Mouse (Mus musculus): Measurements from ENCODE around the gene Helz. TPM values are rescaled to one million over a fixed set of nuclear protein-coding genes. Genes with fewer than 3 reads are reported as not detected.

Gene Helz
- polyA plus RNA-seq, 1 experiment, result 16.6 TPM

DNA sequence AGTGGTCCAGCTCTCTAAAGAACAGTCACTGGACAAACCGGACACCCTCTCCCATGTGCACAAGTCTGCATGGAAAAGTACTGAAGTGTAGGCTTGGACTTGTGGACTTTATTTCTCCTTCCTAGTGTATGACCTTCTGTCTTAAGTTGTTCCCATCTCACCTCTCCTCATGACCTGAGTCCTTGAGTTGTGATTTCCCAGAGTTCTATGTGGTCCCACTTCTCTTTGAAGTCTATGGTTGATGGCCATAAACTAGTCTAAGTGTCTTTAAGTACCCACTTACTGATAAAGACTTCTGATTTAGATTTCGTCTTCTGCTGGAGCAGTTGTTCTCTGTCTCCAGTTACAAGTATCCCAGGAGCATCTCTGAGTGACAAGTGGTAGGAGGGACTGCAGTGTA lies 119.8 kb downstream of the Helz start:
- no peak for DNase-seq (ENCODE audit: extremely low spot score in 1 of 2, low spot score in 1 of 2)

DNA sequence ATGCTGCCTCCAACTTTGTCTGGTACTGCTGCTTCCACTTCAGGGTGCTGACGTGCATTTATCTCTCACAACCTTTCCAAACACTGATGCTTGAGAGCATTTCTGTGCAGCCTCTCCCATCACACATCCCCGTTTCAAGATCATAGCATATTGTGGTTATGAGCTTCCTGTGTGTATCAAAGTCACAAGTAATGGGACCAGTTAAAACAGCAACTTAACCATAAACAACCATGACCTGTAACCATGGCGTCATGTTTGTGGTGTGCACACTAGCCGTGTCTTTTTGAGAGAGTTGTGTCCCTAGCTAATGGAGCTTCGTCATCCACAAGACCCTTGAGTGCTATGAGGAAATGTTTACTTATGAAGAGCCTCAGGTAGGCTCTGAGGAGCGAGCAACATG lies 120.5 kb downstream of the Helz start:
- no peak for DNase-seq (ENCODE audit: extremely low spot score in 1 of 2, low spot score in 1 of 2)

- DNase-seq (ENCODE audit: extremely low spot score in 1 of 2, low spot score in 1 of 2), result no peak
These were observed 121.2 kb downstream of the Helz start for GRCm38 (mm10) chr11:107668977-107669376.

DNA sequence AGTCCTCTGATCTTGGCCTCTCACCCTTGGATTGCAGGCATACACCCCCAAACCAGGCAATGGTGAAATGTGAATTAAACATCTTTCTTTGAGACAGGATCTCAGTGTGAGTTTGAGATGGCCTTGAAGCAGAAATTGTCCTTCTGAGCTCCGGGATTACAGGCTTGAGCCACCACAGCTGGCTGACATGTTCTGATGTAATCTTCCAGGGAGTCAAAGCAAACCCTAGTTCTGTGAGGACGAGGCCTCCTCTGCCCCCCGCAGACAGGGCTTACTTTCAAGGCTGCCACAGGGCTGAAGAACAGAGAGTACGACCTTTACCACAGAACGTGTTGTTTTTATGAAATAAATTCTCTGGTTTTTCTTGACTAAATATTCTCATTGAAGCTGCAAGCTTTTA lies 126.3 kb downstream of the Helz start:
- DNase-seq (ENCODE audit: extremely low spot score in 1 of 2, low spot score in 1 of 2), result no peak

GRCm38 (mm10) chr11:107674601-107675000 lies 126.9 kb downstream of the Helz start:
- no peak for DNase-seq (ENCODE audit: extremely low spot score in 1 of 2, low spot score in 1 of 2)

GRCm38 (mm10) chr11:107675246-107675645 lies 127.5 kb downstream of the Helz start:
- no peak for DNase-seq (ENCODE audit: extremely low spot score in 1 of 2, low spot score in 1 of 2)

DNA sequence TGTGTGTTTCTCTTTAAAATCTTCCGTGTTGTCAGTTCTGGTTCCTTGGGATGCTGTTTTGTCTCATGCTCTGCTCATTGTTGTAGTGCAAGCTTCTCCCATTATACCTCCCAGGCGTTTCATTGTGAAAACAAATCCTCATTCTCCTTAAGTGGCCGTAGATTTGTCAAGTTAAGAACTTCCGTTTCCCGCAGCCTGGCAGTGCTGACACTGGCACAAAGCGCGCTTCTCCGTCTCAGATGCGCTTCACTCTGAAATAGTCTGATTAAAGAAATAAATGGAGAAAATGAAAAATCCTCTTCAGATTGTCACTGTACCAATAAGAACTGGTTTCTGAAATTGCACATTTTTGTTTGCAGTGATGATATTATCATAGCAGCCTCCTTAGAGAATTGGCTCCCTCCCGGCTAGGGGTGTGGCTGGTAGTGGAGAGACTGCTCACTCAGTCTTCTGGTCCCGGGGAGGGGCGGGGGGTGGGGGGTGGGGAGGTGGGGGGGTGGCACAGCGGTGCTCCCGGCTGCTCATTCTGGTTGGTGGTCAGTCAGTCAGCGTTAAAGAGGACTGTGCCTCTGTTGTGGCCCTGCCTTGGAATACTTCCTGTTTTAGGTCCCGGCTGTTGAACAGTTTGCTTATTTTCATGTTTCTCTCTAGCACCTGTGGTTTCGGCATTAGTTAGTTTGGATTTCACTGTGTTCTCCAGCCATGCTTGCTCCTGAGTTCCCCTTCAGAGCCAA lies 128.6 kb downstream of the Helz start:
- DNase-seq (ENCODE audit: extremely low spot score in 1 of 2, low spot score in 1 of 2), result no peak

DNA sequence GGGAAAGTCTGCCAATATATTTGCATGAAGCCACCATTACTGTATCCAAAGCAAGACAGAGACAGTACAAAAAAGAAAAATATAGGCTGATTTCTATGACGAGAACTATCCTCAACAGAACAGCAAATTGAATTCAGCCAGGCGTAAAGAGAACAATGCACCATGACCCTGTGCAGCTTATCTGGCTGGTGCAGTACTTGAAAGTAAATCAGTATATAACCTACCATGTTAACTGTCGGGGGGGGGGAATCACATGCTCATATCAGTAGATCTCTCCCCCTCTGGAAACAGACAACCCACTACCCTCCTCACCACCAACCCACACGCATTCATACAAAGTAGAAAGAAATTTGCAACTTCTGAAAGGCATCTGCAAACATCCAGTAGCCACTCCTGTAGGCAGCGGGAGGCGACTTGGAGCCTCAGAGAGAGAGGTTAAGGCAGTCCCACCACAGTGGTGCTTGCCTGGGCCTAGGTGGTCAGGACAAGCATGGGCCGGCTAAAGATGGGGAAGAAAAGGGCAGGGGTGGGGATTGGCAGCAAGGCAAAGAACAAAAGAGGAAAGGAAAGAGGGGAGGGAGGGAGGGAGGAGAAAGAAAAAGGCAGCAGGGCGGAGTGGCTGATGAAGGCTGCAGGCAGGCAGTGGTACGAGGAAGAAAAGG lies 135.1 kb downstream of the Helz start:
- no peak for DNase-seq (ENCODE audit: extremely low spot score in 1 of 2, low spot score in 1 of 2)

DNA sequence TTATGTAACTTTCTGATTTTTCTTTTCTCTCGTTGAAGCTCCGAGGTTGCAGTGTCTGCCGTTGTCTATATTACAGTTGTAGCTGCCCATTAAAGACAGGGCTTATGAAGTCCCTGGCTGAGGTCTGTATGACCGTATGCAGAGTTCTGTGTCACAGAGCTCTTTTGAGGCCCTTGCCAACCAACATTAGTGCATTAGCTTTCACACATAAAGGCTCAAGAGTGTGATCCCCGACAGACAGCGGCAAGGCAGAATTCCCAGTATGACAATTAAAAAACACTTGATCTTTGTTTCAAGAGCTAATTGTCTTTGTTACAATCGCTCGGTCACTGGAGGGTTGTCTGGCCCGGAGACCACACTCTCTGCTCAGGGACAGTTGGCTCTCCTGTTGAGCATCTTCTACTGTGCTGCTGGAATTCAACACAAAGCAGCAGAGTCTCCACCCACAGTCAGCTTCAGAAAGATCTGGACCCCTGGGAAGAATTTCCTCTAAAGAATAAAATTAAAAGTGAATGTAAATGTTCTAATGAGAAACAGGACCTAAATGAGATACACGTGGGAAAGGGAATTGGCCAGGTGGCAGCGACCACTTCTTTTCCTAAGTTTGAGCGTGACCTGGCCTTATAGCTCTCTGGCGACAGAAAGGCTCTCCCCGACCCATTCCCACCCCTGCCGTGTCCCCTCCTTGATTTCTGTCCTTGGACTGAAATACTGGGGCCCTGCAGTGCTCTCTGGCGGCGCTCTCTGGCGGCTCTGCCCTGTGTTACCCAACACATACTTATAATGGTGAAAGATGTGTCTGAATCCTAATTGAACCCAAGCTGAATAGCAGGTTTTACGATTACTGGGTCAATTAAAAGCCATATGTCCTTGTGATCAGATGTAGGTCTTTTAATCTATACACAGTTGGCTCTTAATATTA lies 136.1 kb downstream of the Helz start:
- no peak for DNase-seq (ENCODE audit: extremely low spot score in 1 of 2, low spot score in 1 of 2)

- DNase-seq (ENCODE audit: extremely low spot score in 1 of 2, low spot score in 1 of 2), result no peak
These were observed 138.6 kb downstream of the Helz start for GRCm38 (mm10) chr11:107686290-107686689.

GRCm38 (mm10) chr11:107688480-107688879 lies 140.8 kb downstream of the Helz start:
- no peak for DNase-seq (ENCODE audit: extremely low spot score in 1 of 2, low spot score in 1 of 2)

- DNase-seq (ENCODE audit: extremely low spot score in 1 of 2, low spot score in 1 of 2), result no peak
These were observed 143.8 kb downstream of the Helz start for GRCm38 (mm10) chr11:107691569-107691968.

GRCm38 (mm10) chr11:107693338-107693737 lies 145.6 kb downstream of the Helz start:
- no peak for DNase-seq (ENCODE audit: extremely low spot score in 1 of 2, low spot score in 1 of 2)

DNA sequence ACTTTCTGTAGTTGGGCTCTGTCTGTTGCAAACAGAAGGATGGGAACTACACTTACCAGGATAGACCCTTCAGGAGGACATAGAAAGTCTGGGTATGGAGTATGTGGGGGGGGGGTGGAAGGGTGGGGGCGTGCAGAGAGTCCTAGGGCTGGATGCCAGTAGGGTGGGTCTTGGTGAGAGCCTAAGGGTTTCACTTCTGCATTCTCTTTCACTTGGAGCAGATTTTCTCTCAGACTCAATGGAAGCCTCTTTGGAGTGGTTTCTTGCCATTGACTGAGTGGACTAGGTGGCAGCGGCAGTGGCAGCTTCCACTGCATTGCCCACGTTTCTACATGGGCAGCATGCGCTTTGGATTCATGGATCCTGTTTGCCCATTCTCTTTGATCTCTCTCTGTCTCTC lies 152.2 kb downstream of the Helz start:
- DNase-seq (ENCODE audit: extremely low spot score in 1 of 2, low spot score in 1 of 2), result no peak

- DNase-seq (ENCODE audit: extremely low spot score in 1 of 2, low spot score in 1 of 2), result no peak
These were observed 155.8 kb downstream of the Helz start for GRCm38 (mm10) chr11:107703272-107704134.

GRCm38 (mm10) chr11:107705060-107705459 lies 157.3 kb downstream of the Helz start:
- DNase-seq (ENCODE audit: extremely low spot score in 1 of 2, low spot score in 1 of 2), result no peak

GRCm38 (mm10) chr11:107705476-107706074 lies 157.8 kb downstream of the Helz start:
- no peak for DNase-seq (ENCODE audit: extremely low spot score in 1 of 2, low spot score in 1 of 2)

DNA sequence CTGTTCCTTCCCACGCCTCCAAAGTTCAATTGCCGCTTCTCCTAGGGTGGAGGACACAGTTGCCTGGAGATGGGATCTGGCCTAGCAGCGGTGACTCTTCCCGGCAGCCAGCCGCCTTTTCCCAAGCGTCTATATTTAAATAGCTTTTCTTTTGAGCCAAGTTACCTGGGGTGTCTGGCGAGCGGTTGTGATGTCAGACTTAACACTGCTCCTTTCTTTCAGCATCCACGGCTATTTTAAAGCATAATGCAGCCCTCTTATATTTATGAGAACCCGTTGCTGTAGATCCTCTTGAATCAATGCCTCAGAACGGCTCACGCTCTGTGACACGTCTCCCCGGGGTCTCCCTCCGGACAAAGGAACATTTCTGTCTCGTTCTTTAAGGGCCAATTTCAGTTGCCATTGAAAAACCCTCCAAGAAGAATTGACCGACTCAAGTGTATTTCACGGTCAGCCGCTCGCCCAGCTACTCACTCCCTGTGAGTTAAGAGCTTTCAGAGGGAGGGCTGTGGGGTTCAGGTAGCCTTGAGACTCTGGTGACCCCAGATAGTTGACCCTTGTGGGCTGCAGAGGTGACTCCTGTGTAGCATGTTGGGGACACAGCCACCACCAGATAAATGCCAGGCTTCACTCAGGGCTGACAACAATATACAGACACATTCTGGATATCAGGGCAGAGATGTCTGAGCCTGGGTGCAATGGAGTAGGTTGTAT lies 160.3 kb downstream of the Helz start:
- peak in 1 of 2 experiments; percentile 14 for DNase-seq (ENCODE audit: extremely low spot score in 1 of 2, low spot score in 1 of 2)

GRCm38 (mm10) chr11:107710379-107710778 lies 162.6 kb downstream of the Helz start:
- peak in 1 of 2 experiments; percentile 56 for DNase-seq (ENCODE audit: extremely low spot score in 1 of 2, low spot score in 1 of 2)

Measured in frontal cortex, adult 2 months (tissue).